Mouse (Mus musculus) midbrain, embryonic 10.5 days (tissue): ENCODE measurements around the gene Scarb2. TPM values are rescaled to one million over a fixed set of nuclear protein-coding genes. Genes with fewer than 3 reads are reported as not detected.

Experiments
- DNase-seq: peaks from one replicate; pipeline ENCODE4 v3.0.0-alpha.2; 2017; ENCODE audit warnings: low spot score
- H3K27ac ChIP-seq: fragments of 300-500 bp; sonication (generic); replicated peaks from 2 replicates; pipeline ENCODE4 v1.5.1; 2016; ENCODE audit warnings: mild to moderate bottlenecking
- H3K27me3 ChIP-seq: fragments of 300-500 bp; sonication (generic); 2 replicates; pipeline ENCODE4 v1.6.1; 2016; ENCODE audit warnings: low read depth, mild to moderate bottlenecking; ENCODE audit not compliant: poor library complexity, severe bottlenecking
- H3K36me3 ChIP-seq: fragments of 300-500 bp; sonication (generic); 2 replicates; pipeline ENCODE4 v1.6.1; 2016; ENCODE audit warnings: mild to moderate bottlenecking, moderate library complexity
- H3K4me1 ChIP-seq: fragments of 300-500 bp; sonication (generic); 2 replicates; pipeline ENCODE4 v1.6.1; 2016
- H3K4me3 ChIP-seq: fragments of 300-500 bp; sonication (generic); 2 replicates; pipeline ENCODE4 v1.5.1; 2016; ENCODE audit warnings: mild to moderate bottlenecking, moderate library complexity
- H3K9me3 ChIP-seq: fragments of 300-500 bp; sonication (generic); replicated peaks from 2 replicates; pipeline ENCODE4 v1.6.1; 2016; ENCODE audit warnings: mild to moderate bottlenecking
- WGBS: fragments of 180-500 bp; shearing (Covaris S2); methylation state at CpG from one replicate; pipeline ENCODE4 v1.1.7; 2016; 5-methylcytosine and 5-hydroxymethylcytosine counted together
- polyA plus RNA-seq: library from polyadenylated mRNA; unstranded; fragments of >200 nt; fragmentation: Nextera tagmentation; extraction: Ambion mirVana; gene quantifications from 2 replicates; pipeline ENCODE4 v1.2.1, GENCODE M21; 2016

Gene Scarb2
- polyA plus RNA-seq, 1 experiment from 2014 or later = 9.3 TPM

DNA sequence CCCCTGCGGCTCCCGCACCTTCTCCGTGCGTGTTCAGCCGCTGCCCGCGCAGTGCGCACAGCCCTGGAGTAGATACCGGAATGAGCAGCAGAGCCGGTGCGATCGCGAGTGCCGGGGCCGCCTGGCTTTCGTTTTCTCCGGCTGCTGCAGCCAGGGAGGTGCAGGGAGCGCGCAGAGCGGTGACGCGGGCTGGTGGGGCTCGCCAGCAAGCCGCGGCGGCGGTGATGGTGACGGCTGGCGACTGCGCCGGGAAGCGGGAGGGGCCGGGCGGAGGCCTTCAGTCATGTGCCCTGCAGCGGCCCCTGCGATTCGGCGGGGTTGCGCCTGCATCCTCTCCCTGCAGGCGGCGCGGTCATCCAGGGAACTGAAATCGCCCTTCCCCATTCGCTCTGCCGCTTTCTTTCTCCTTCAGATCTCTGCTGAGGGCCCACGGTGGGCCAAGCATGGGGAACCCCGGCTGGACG is 1.2 kb downstream of the Scarb2 start:
- peak; percentile 94 for DNase-seq
- Histone ChIP-seq H3K4me1 (peaks cover 29% of the 10 kb centered on the region), H3K27me3 (no peaks in the 10 kb centered on the region), H3K4me3 (peak overlapping the region; percentile 81), H3K27ac (peak overlapping the region; percentile 97), H3K9me3 (no peaks in the 10 kb centered on the region; the same call in 1 of the 2 replicates), H3K36me3 (0 out of 2 replicates have a peak, but pooled peaks cover 3% of the 10 kb centered on the region)
- under 1% methylated on average over 48 of the region's 48 CpGs for WGBS

DNA sequence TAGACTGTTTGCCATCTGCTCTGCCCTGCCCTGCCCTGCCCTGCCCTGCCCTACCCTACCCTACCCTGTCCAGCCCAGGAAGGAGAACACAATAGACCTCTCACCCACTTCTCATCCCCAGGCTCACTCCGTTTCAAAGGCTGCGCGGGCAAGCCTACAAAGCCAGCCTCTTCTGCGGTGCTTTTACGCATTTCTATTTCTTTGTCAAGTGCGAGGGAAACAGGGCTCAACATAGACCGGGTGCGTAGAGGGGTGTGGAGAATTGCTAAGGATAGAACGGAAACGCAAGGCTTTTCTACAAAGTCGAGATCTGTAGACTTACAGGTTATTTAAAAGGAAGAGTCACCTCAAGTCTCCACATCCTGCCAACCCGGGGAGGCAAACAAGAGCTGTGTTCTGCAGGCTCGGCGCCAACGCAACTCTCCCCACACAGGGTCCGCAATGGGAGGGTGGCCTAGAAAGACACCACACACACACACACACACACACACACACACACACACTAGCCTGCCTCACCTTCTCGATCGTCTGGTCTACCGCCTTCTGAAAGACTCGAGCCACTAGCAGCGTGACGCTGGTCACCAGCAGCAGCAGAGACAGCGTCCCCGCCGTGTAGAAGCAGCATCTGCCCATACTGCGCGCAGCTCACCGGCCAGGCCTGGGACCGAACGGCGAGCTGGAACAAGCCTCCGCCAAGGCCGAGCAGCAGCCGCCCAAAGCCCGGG is 1.8 kb downstream of the Scarb2 start:
- peak overlapping the region; percentile 97 for H3K27ac ChIP-seq
- H3K4me3 ChIP-seq = peak overlapping the region; percentile 81
- DNase-seq = peak; percentile 57
- WGBS = under 1% methylated on average over 35 of the region's 35 CpGs
- peaks cover 31% of the 10 kb centered on the region for H3K4me1 ChIP-seq
- H3K9me3 ChIP-seq = no peaks in the 10 kb centered on the region
- no peaks in the 10 kb centered on the region for H3K27me3 ChIP-seq
- H3K36me3 ChIP-seq = 0 out of 2 replicates have a peak, but pooled peaks cover 3% of the 10 kb centered on the region

DNA sequence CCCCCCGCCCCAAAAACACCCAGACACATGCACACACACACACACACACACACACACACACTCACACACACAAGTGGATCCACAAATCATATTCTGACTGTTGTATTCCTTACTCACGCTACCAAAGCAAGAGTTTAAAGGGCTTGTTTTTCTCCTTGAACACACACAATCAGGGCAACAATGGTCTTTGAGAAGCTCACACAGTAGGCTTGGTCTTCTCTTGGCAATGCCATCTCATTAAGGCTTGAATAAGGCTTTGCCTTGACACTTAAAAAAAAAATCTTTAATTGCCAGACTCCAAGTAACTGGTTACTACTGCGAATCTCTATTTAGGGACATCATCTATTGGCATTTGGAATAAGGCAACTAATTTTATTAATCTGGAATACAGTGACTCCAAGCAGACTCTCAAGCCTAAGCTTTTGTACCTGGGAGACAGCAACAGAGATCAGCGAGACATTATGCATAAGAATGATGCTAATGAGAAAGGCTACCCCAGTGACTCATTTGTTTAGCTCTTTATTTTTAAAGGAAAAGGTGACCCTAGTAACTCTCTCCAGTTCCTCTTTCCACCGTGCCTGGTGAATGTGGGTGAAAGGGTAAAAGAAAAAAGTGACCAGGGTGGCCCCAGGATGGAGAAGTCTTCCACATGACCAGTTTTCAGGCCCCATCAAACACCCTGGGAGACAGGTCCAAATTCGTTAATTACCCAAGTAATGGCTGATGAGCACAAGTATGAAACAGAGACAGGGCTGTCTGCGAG is 2.6 kb downstream of the Scarb2 start:
- H3K36me3 ChIP-seq = 0 out of 2 replicates have a peak, but pooled peaks cover 3% of the 10 kb centered on the region
- H3K27ac ChIP-seq = peak overlapping the region; percentile 97
- H3K4me1 ChIP-seq = peaks cover 39% of the 10 kb centered on the region
- H3K9me3 ChIP-seq = no peaks in the 10 kb centered on the region
- WGBS = 35% methylated on average over 7 of the region's 7 CpGs
- H3K4me3 ChIP-seq = peak overlapping the region; percentile 81
- H3K27me3 ChIP-seq = no peaks in the 10 kb centered on the region
- DNase-seq = no peak

GRCm38 (mm10) chr5:92503356-92503847 is 3.2 kb downstream of the Scarb2 start:
- peak overlapping the region; percentile 81; the same call in 1 of the 2 replicates for H3K4me3 ChIP-seq
- no peak for DNase-seq
- peaks cover 44% of the 10 kb centered on the region for H3K4me1 ChIP-seq
- H3K27ac ChIP-seq = no peak overlapping the region
- no peaks in the 10 kb centered on the region for H3K27me3 ChIP-seq
- H3K36me3 ChIP-seq = 0 out of 2 replicates have a peak, but pooled peaks cover 3% of the 10 kb centered on the region
- WGBS = 87% methylated on average over 9 of the region's 9 CpGs
- H3K9me3 ChIP-seq = no peaks in the 10 kb centered on the region

DNA sequence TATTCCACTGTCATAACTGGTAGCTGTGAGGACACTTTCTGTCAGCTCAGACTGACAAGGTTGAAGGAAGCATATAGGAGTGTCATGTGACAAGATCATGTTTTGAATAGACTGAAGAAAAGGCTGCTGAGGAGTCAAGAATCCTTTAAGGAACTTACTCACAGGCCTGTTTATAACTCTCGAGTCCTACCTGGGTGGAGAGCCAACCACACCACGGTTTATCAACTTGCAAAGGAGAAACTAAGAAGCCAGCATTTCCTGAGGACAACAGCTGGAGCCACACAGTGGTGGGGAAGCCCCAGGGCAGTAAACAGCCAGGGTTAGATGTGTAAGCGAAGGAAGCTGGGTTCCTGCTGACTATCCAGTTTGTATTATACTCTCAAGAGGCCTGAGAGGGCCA is 7.3 kb downstream of the Scarb2 start:
- Histone ChIP-seq H3K9me3 (no peaks in the 10 kb centered on the region), H3K36me3 (0 out of 2 replicates have a peak, but pooled peaks cover 3% of the 10 kb centered on the region), H3K4me3 (no peak overlapping the region), H3K4me1 (peaks cover 38% of the 10 kb centered on the region), H3K27ac (peak overlapping the region; percentile 49), H3K27me3 (no peaks in the 10 kb centered on the region)
- no peak for DNase-seq
- WGBS = 68% methylated on average over 3 of the region's 3 CpGs

DNA sequence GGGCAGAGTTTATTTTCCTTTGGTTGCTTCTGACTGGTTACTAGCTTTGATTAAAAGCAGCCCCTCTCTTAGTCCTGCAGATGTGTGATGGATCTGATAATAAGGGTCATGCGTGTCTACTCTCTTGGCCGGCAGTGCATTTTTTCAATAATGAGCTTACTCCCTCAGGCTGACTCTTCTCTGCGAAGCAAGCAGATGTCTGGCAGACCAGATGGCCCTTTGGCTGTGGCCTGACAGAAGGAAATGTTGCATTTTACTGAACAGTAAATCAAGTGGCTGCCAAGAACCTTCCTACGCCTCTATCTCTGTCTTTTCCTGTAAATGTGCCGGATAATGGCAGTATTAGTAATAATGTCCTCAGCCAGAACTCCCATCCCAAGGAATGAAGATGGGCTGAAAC is 8.0 kb downstream of the Scarb2 start:
- WGBS = 80% methylated on average over 5 of the region's 5 CpGs
- H3K27ac ChIP-seq = peak overlapping the region; percentile 49; the same call in 1 of the 2 replicates

GRCm38 (mm10) chr5:92498225-92498624 is 8.4 kb downstream of the Scarb2 start:
- H3K27me3 ChIP-seq = no peaks in the 10 kb centered on the region
- H3K36me3 ChIP-seq = 0 out of 2 replicates have a peak, but pooled peaks cover 3% of the 10 kb centered on the region
- no peak overlapping the region for H3K4me3 ChIP-seq
- 81% methylated on average over 3 of the region's 3 CpGs for WGBS
- H3K4me1 ChIP-seq = peaks cover 34% of the 10 kb centered on the region
- H3K9me3 ChIP-seq = no peaks in the 10 kb centered on the region
- no peak for DNase-seq
- no peak overlapping the region for H3K27ac ChIP-seq

More for the DNA sequence above, 8.0 kb downstream of the Scarb2 start:
- Histone ChIP-seq H3K4me1 (peaks cover 35% of the 10 kb centered on the region), H3K27me3 (no peaks in the 10 kb centered on the region), H3K36me3 (0 out of 2 replicates have a peak, but pooled peaks cover 3% of the 10 kb centered on the region), H3K4me3 (no peak overlapping the region), H3K9me3 (no peaks in the 10 kb centered on the region)
- peak; percentile 28 for DNase-seq

DNA sequence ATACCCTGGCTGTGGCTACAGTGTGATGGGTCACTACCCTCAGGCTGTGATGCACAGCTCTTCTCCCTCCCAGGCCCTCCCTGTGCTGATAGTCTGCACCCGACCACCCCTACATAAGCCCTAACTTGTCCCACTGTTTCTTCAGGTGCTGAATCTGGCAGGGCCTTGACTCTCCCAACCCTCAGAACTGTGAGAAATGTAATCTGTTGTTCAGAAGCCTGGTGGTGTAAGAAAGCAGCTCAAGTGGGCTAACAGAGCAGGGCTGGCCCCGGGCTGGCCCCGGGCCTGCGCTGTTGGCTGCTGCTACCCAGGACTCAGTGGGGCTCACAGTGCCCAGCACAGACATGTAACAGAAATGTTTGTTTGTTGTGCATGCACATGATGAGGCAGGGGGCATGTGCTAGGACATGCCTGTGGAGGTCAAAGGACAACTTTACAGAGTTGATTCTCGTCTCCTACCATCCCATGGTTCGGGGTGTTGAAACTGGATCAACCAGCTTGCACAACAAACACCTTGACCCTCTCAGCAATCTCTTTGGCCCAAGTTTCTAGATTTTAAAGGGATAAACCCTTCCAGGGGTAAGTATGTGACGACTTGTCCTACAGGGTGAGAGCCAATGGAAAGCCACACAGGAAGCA is 10.7 kb downstream of the Scarb2 start:
- no peaks in the 10 kb centered on the region for H3K9me3 ChIP-seq

DNA sequence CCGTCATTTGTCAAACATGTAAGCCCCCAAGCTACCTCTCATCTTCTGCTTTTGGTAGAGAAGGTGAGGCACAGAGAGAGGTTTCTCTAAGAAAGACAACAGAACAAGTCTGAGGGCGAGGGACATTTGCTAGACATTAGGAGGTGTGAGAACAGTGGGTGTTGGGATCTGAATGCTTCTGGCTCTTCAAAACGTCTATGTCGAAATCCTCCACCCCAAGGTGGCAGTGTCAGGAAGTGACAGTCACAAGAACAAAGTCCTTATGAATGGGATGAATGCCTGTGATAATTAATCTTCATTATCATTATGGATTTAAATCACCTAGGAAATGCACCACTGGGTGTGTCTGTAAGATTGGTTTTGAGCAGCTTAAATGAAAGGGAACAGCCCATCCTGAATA is 11.3 kb downstream of the Scarb2 start:
- Histone ChIP-seq H3K36me3 (no peaks in the 10 kb centered on the region), H3K27ac (no peak overlapping the region), H3K9me3 (no peaks in the 10 kb centered on the region), H3K27me3 (no peaks in the 10 kb centered on the region), H3K4me1 (peaks cover 33% of the 10 kb centered on the region; the same call in 1 of the 2 replicates), H3K4me3 (no peak overlapping the region)
- DNase-seq = no peak
- WGBS = 66% methylated on average over 4 of the region's 4 CpGs

More for the DNA sequence above, 10.7 kb downstream of the Scarb2 start:
- no peak for DNase-seq
- WGBS = 90% methylated on average over 7 of the region's 7 CpGs
- H3K36me3 ChIP-seq = 0 out of 2 replicates have a peak, but pooled peaks cover 3% of the 10 kb centered on the region
- H3K27me3 ChIP-seq = no peaks in the 10 kb centered on the region
- H3K27ac ChIP-seq = 0 out of 2 replicates have a peak overlapping the region, but pooled peaks have one; percentile 46
- peaks cover 32% of the 10 kb centered on the region; the same call in 1 of the 2 replicates for H3K4me1 ChIP-seq
- H3K4me3 ChIP-seq = no peak overlapping the region

DNA sequence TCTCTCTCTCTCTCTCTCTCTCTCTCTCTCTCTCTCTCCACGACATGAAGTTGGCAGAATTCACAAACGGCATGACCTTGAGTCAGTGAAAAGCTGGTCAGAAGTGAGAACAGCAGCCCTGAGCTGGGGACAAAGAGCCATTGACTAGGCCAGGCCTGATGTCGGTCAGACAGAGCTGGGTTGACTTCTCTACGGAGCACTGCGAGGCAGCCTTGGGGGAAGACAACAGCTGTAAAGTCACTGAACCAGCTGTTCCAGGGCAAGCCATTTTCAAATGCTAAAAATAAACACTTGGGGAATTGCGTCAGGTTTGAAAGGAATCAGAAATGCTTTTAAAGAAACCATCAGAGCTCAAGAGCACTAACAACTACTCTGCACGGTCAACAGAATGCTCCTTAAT is 13.2 kb downstream of the Scarb2 start:
- 82% methylated on average over 7 of the region's 7 CpGs for WGBS
- Histone ChIP-seq H3K27ac (peak overlapping the region; percentile 57; the same call in 1 of the 2 replicates), H3K4me1 (peaks cover 18% of the 10 kb centered on the region; the same call in 1 of the 2 replicates), H3K9me3 (no peaks in the 10 kb centered on the region), H3K4me3 (no peak overlapping the region), H3K36me3 (no peaks in the 10 kb centered on the region), H3K27me3 (no peaks in the 10 kb centered on the region)
- DNase-seq = no peak

- Histone ChIP-seq H3K9me3 (0 out of 2 replicates have a peak, but pooled peaks cover 7% of the 10 kb centered on the region), H3K27me3 (no peaks in the 10 kb centered on the region), H3K4me1 (peaks cover 14% of the 10 kb centered on the region; the same call in 1 of the 2 replicates), H3K4me3 (no peak overlapping the region), H3K36me3 (peaks cover 15% of the 10 kb centered on the region), H3K27ac (no peak overlapping the region)
- WGBS = 70% methylated on average over 4 of the region's 4 CpGs
- DNase-seq = no peak
Observed at GRCm38 (mm10) chr5:92490779-92491178, 15.9 kb downstream of the Scarb2 start.

DNA sequence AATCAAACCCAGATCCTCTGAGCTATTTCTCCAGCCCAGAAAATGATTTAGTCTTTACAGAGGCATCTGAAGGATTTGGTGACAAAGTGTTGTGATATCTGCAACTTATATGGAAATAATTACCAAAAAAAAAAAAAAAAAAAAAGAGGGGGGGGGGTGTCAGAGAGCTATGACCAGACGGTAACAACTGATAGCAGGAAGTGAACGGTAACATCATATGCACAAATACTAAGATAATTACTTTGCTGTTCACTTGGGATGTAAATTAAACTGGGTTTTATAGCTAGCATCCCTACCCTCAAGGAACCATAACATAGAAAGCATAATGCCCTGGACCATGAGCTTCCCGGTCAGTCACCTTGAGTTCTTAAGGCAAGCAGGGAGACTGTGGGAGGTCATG is 16.3 kb downstream of the Scarb2 start:
- peaks cover 11% of the 10 kb centered on the region; the same call in 1 of the 2 replicates for H3K4me1 ChIP-seq
- 0 out of 2 replicates have a peak, but pooled peaks cover 7% of the 10 kb centered on the region for H3K9me3 ChIP-seq
- 86% methylated on average over 3 of the region's 3 CpGs for WGBS
- no peak for DNase-seq
- H3K27ac ChIP-seq = no peak overlapping the region
- peaks cover 15% of the 10 kb centered on the region for H3K36me3 ChIP-seq
- no peaks in the 10 kb centered on the region for H3K27me3 ChIP-seq
- H3K4me3 ChIP-seq = no peak overlapping the region
